Mouse (Mus musculus): ENCODE data around the gene Macrod1. TPM values are rescaled to one million over a fixed set of nuclear protein-coding genes. Genes with fewer than 3 reads are reported as not detected.

Gene Macrod1
- polyA plus RNA-seq, 2 experiments from 2014 or later = 2.3 TPM; not detected in 1

DNA sequence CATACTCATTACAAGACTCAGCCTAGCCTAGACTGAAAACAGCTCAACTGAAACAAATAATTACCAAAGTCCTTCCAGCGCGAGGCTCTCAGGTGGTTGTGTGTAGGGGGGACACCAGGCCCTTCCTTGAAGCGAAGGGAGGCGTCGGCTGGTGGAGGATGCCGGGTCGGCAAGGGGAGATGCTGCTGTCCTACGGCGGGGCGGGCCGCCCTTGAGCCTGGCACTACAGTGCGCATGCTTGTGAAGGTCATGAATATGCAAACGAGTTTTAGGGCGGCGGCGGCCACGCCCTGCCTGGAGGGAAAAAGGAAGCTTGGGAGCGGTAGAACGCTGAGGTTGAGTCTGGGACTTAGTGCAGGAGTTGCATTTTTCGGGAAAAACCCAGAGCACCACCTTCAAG, 87.2 kb downstream of the Macrod1 start:
- no peak for ATAC-seq

DNA sequence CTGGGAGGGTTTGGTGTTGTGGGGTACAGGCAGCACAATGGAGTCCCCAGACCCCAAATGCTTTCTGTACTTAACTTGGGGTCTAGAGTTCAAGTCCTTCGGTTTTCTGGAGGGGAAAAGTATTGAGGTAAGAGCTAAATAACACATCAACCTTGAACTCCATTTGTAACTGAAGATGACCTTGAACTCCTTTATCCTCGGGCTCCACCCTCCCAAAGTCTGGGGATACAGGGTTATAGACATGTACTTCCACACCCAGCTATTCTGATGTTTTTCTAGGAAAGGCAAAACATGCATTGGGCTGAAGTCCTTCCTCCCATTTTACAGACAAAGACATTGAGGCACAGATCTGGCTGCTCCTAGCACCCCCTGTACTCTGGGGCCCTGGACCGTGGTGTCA, 87.8 kb downstream of the Macrod1 start:
- ATAC-seq = no peak

DNA sequence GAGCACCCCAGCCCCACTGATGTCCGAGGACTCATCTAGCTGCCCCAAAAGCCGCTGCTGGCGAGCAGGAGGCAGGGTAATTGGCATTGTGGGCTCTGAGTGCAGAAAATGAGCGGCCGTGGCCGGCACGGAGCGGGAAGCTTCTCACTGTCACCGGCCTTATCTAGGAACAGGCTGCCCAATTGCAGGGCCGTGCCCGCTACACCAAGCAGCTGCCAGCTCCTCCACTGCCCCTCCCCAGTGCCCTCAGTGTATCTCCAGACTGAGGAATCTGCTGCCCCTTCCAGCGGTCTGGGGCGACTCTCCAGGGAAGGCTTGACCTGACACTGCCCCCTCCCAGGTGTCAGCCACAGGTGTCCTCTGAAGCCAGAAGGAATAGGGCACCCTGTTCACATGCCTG, 89.8 kb downstream of the Macrod1 start:
- no peak for ATAC-seq

DNA sequence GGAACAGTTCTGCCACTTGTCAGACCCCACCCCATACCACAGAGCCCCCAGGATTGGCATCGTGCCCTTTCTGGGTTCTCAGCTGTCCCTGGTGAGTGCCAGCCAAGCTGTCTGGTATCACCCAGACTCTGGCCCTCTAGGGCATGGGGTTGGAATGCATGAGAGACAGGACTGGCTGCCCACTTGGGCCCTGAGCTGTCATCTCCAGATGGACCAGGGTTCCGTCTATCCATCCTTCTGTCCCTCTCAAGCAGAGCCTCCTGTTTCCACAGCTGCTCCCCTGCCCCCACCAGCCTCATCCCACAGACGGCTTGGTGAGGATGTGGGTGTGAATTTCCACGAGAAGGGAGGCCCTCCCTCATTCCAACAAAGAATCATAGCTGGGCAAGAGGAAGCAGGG, 91.5 kb downstream of the Macrod1 start:
- ATAC-seq = no peak

DNA sequence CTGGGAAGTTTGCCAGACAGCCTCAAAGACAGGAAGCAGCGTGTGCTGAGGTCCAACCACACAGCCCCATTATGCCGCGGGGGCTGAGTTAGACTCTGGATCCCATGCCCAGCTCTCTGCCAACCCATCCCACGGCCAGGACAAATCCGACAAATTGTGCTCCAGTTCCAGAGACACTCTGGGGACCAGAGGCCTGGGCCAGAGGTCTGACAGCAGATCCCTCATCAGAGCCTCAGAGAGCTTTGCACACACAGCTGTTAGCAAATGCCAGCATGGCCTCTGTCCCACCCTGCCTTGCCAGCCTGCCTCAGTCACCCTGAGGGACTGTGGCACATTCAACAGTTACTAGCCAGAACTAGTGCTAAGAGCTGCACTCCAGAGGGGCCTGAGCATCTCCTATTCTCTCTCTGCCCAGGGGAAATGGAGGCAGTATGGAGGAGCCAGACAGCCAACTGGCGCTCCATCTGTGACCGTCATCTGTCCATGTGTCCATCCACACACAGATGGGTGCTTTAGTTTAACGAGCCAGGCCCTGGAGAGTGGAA, 92.0 kb downstream of the Macrod1 start:
- ATAC-seq = no peak

DNA sequence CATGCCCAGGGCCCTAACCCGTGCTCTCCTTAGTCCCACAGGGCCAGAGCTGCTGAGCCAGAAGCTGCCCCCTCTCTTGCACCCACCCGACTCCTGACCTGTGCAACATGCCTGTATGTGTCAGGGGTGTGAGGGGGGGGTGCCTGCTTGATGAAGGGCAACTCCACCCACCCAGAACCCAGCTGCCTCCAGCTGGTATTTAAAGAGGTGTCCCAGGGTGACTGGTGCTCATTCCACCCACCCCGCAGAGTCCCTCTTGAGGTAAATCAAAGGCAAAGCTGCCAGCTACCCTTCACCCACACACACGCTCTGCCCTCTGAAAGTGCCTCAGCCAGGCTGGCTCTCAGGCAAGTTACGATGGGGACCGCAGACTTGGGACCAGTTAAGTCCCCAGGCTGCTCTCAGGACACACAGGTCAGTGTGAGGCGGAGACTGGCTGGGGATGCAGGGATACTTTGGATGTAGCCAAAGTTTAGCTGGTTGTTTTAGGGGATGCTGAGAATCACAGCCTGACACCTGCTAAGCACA, 92.6 kb downstream of the Macrod1 start:
- no peak for ATAC-seq

DNA sequence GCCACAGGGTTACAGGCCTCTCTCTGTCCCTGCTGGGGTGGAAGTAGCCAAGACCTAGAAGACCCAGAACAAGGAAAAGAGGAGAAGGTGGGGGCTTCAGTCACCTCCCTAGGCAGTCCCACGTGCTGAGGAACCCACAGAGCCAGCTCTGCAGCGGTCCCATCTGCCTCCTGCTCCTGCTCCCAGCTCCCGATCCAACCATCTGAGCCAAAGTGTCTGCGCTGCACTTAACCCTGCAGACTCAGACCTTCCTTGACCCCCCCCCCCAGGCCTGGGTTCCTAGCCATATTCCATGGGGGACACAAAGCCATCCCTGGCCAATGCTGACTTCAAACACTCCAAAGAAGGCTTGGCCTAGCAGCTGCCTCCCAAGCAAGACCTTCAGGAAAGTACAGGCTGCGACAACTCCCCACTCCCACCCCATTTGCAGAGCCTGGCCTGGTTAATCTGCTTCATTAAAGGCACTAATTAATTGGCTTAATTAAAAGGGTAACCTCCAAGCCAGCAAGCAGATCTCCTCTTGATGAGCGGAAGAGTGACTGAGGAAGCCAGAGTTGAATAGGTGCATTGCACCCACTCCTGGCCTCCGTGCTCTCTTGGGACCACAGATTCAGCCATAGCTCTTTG, 94.8 kb downstream of the Macrod1 start:
- no peak for ATAC-seq

DNA sequence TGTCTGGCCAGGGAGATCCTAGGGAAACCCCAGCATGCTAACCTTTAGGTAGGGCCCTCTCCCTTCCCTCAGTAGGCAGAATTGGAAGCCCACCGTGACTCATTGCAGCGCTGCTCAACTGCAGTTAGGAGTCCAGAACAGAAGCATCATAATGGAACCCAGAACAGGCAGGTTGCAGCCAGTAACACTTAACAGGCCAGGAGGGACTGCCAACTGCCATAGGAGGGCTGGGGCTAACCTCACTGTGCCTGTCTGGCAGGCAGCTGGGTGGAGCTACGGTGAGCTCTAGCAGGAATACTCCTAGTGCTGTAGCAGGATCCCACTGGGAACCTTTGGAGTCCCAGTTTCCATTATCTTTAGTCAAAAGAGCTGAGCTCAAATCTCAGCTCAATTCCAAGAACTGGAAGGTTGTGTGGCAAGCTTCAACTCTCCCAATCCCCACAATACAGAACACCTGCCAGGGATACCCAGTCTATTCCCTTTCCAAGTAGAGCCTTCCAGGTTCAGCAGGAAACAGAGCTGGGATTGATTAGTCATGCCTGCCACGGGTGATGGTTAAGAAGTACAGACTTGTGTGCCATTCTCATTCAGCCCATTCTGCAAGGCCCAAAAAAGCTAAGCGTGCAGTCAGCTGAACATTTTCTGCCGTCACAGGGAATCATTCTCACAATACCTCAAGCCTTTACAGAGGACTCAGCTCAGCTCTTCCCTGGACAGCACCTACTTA, 95.5 kb downstream of the Macrod1 start:
- ATAC-seq = no peak

DNA sequence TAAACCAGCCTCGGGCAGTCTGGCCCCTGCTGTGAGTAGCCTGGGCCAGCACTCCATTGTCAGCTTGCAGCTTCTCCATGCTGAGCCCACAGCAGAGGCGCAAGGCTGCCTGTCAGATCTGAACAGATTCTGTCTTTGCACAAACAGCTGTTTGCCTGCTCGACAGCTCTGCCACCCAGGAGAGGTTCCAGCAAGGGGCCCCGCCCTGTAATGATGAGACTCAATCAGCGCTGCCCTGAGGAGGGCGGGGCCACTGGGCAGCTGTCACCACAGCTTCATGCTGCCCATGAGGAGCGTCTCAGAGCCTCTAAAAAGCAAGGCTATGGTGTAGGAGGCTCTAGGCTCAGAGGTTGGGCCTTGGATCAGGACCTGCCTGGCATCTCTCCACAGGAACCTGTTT, 96.6 kb downstream of the Macrod1 start:
- no peak for ATAC-seq

DNA sequence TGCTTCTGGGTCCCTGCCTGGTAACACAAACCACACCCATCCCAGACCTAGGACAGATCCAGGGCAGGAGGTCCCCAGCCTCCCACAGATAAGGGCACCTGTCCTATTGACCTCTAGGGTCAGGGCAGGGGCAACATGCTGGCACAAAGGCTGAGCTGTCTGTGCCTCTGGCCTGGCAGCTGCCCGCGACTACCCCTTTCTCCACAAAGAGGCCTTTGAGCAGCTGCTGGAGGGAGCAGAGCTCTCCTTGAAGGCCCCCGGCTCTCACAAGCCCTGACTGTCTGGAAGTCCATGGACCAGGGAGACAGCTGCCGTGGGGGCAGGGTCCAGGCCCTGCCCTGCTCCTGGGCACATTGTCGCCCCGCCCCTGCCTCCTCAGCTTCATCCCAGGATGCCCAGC, 98.6 kb downstream of the Macrod1 start:
- ATAC-seq = no peak

DNA sequence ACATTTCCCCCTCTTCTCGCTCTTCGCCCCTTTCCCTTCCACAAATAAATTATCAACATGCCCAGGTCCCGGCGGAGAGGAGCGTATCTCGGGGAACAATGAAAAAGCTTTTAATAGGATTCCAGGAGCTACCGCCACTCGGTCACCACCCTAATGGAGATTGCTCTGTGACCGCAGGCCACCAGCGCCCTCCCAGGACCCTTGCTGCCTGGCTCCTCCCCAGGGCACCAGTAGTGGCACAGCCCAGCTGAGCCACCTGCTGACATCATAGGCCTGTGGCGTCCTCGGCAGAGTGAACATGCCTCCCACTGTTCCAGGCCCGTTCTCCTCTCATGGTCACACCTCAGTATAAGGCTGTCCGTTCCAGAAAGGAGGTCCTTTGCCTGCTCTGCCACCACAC, 101.1 kb downstream of the Macrod1 start:
- no peak for ATAC-seq

DNA sequence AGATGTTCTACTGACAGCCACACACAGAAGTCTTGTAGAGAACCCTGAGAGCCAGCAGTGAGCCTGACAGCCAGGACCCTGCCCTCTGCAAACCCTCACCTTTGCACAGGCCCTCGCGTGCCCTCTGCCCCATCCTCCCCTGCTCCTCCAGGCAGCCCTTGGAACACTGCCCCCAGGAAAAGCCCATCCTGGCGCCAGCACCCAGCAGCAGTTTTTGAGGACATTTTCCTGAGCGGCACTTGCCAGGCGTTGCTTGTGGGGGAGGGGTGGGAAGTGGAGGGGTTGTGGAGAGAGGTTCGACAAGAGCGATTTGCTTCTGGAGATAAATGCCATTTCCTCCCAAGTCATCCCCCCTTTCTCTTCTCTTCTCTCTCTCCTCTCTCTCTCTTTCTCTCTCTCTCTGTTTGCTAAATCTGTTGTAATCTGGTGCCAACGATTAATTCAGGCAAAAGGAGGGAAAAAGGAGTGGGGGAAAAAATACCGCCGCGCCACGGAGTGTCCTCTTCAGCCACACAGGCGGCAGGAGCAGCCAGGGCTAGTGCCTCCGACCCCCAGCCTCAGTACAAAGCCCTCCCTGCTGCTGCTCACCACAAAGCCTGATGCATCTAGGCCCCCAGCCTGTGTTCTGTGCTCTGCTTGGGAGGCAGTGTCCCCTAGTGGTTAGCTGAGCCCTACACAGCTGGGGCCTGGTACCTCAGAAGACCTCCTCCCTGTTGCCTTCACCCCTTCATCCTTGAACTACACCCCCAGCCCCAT, 103.7 kb downstream of the Macrod1 start:
- no peak for ATAC-seq

DNA sequence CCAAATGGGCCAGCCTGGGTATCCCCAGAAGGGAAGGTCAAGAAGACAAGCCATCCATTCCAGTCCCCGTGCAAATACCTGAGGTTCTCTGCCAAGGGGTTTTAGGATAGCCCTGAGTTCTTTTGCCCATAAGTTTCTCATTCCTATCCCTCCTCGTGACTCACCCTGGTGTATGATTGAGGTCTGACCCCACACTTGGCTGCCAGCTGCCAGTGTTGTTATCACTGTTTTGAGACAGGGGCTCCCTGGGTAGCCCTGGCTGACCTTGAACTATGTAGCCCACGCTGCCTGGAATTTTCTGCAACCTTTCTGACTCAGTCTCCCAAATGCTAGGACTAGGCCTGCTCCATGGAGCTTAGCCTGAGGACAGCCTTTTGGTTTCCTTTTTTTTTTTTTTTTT, 104.5 kb downstream of the Macrod1 start:
- ATAC-seq = no peak

DNA sequence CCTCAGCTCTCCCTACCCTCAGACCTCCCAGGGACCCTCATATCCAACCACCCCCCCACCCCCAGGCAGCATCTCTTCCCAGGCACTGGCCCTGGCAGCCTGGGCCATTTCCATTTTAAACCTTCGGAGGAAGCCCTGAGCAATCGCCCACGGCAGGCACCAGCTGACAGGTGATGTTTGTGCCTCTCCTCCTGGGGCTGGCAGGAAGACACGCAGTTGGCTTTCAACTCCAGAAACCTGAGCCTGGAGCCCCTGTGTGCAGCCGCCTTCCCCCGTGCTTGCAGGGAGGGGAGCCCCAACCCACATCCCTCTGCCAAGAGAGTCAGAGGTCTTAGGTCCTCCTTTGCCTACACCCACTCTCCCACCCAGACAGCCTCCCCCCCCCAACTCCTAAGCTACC, 107.6 kb downstream of the Macrod1 start:
- ATAC-seq = no peak

DNA sequence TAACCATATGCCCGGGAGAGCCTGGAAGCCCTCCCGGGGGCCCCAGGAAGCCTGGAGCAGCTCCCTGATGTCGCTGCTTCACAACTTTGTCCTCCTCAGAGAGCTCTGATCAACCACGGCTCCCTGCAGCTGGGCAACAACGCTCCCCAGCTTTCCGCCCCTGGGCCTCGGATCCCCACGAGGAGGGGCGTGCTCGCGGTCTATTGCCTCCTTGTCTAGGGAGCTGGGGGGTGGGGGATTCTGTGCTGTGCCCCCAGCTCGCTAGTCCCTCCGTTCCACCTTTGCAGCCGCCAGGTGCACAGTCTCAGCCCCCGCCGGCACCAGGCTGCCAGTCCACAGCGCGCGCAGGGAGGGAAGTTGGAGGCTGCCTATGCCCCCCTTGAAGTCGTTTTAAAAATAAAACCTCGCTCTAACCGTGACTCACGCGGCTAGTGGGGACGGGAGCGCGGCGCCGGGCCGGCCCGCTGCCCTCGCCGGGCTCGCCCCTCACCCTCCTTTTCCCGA, 108.3 kb downstream of the Macrod1 start:
- no peak for ATAC-seq

DNA sequence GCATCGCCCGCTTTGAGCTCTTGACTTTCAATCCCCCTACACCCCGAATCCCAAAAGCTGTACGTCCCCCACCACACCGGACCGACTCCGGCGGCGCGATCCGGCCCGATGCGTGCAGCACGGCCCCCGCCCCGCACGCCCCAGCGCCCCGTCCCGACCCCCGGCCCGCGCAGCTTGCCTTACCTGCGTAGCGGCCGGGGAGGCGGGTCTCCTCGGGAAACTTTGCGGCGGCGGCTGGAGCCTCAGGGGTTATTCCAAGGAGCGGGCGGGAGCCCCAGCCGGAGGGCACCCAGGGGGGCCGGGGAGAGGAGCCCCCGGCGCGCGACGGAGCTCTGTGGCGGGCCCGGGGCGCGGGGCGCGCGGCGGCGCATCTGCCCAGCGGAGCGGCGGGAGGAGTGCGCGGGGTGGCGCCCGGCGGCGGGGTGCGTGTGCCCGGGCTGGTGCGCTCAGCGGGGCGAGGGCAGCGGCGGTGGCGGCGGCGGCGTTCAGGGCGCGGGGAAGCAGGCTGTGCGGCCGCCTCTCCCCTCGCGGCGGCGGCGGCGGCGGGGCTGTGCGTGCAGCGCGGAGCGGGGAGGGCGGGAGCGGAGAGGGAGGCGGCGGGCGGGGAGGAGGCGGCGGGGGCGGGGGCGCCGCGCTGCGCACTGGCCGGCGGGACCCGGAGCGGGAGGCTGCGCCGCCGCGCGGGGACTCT, 109.0 kb downstream of the Macrod1 start:
- no peak for ATAC-seq

DNA sequence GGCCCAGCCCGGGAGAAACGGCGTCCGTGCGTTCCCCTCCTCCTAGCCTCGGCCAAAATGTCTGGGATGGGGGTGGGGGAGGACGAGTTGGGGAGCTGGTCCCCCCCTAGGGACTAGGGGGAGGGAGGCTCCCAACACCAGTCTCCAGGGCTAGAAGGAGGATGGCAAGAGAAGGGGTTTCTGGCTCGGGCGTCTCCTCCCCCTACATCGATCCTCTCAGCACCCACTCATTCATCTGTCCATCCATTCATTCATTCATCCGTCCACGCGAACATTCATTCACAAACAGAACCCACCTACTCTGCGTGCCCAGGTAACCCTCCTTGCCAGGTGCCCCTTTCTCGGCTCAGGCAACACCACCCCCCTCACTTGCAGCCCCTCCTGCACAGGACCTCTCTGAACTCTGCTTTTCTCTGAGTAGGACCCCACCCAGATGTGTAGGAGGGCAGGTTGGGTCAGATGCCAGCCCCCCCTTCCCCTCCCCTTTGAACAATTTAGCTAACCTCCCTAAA, 109.6 kb downstream of the Macrod1 start:
- no peak for ATAC-seq

DNA sequence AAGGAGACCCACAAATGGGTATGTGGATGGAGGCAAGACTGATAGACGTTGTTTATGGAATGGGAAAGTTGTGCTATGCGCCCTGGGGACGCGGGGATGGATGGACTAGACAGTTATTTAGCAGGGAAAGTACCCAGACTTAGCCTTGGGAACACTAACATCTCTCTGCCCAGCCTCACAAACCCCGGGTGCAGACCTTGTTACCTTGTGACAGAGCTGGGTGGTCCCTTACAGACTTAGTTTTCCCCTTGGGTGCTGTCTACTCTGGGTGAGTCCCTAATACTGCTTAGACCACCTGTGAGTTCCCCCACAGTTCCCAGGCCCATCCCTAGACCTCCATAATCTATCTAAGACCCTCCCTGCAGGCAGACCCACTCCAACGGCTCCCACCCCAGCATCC, 110.2 kb downstream of the Macrod1 start:
- no peak for ATAC-seq

DNA sequence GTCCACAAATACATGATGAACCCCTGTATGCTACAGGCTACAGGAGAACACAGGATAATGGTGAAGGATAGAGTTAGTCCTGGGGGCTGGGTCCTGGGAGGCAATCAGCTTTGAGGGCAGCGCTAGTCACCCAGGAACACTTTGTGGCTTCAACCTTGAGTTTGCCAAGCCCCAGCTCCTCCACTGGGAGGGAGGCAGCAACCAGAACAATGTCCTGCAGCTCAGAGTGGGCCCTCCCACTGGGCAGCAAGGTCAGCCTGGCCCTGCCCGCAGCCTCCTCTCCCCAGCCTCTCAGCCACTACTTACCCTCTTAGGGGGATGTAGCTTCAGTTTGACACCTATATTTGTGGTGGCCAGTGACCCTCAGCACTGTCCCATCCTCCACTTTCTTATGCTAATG, 111.8 kb downstream of the Macrod1 start:
- ATAC-seq = no peak

DNA sequence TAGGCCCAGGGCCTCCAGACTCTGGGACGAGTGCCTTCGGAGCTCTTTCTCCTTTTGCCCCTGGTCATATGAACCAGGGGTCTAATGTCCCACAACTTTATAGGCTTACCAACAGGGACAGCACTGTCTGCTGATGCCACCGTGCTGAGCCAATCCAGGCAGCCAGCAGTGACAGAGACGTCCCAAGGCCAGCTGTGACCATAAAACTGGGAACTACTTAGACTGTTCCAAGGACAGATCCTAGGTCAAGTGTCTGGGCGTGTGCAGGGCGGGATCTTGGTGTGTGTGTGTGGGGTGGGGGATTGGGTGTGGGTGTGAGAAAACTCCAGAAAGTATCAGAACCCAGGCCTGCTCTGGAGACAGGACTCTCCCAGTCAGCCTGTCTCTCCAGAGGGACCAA, 114.3 kb downstream of the Macrod1 start:
- no peak for ATAC-seq

DNA sequence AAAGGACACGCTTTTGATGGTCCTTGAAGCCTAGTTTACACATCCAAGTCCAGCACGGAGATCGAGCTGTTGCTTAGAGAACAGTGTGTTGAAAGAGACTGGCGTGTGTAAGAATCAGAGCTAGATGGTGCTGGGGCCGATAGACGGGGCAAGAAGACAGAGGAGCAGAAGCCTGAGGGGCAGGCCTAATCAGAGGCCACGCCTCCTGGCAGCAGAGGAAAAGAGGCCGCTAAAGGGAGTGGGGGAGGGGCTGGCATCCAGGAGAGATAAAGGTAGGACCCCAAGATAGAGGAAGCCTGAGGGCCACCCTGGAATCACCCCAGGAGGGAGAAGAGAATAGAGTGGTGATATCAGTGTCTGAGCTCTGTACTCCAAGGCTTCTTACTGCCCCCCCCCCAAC, 114.8 kb downstream of the Macrod1 start:
- ATAC-seq = no peak
